Mouse (Mus musculus): ENCODE measurements around the gene Hdhd5.

DNA sequence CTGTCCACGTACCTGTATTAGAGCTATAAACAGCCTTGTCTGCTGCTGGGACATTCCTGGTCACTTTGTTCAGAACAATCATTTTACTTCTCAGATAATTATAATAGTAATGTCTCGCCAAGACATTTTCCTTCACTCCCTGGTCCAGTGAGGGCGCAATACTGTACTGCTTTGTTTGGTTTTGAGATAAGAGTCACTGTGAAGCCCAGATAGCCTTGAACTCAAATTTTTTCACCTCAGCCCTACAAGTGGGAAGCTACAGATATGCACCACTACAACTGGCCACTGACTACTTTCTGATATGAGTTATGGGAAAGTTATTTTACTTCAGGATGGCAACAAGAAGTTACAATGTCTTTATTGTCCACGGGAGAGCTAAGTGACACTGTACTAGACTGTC is 14.7 kb downstream of the Hdhd5 start:
- peak; percentile 45 for TF ChIP-seq CTCF (IDR thresholded peaks at IDR 0.05; ENCODE audit: low read depth)
- TF ChIP-seq EP300 (IDR thresholded peaks at IDR 0.05; ENCODE audit: low read depth) = peak; percentile 98

All from liver, postnatal 0 days (tissue).